ENCODE assay signal across 9 mouse cellular contexts in the genomic region with DNA sequence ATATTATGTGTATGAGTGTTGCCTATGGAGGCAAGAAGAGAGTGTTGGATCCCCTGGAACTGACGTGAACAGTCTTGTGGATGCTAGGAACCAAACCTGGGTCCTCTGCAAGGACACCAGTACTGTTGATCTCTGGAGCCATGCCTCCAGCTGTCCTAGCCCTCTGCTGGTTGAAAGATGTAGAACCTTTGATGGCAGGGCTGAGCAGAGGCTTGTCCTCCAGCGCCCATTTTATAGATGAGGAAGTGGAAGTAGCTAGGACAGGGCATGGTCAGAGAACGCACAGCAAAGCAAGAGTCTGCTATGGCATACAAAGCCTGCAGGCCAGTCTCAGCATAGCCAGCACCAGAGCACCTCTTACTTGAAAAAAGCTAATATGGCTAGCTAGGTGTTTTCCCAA. TPM values are rescaled to one million over a fixed set of nuclear protein-coding genes. Genes with fewer than 3 reads are reported as not detected.
DNase-seq lines count a peak whose midpoint lies in the region; ATAC-seq lines count a peak whose summit lies in the region.
"Had no signal": no experiment of that assay in that cellular context is flagged by ENCODE, and none has a peak within 500 bp of the region (broad histone marks: within the 10 kb centered on the region; RNA-seq: fewer than 3 reads in every experiment).

No protein-coding gene starts in this region.

- 72% methylated on average over 3 of the region's 3 CpGs for WGBS in embryonic facial prominence, embryonic 10.5 days
- WGBS in forebrain, embryonic 15.5 days = 69% methylated on average over 3 of the region's 3 CpGs

- no peak overlapping the region for H3K4me2 ChIP-seq in forebrain, embryonic 15.5 days (replicated peaks)
- H3K4me2 ChIP-seq: limb, embryonic 13.5 days had no signal

- no peak overlapping the region for H3K27ac ChIP-seq in embryonic facial prominence, embryonic 10.5 days (replicated peaks)
- no peak overlapping the region for H3K27ac ChIP-seq in forebrain, embryonic 15.5 days (replicated peaks)
- H3K27ac ChIP-seq: limb, embryonic 13.5 days had no signal

- DNase-seq in gastrocnemius, adult 18-20 months (ENCODE audit: low spot score) = peak; percentile 45
- DNase-seq in gastrocnemius, postnatal 25 days = no peak
- DNase-seq in embryonic facial prominence, embryonic 10.5 days (ENCODE audit: low spot score) = peak; percentile 14
- DNase-seq in lung, postnatal 25 days (ENCODE audit: low spot score) = peak; percentile 73
- DNase-seq in thymus, postnatal 4 days = peak; percentile 66
- DNase-seq in ovary, postnatal 10 days (ENCODE audit: low spot score) = no peak

- no peak overlapping the region for H3K4me3 ChIP-seq in embryonic facial prominence, embryonic 10.5 days
- no peak overlapping the region for H3K4me3 ChIP-seq in forebrain, embryonic 15.5 days
- H3K4me3 ChIP-seq: limb, embryonic 13.5 days had no signal

- H3K36me3 ChIP-seq in embryonic facial prominence, embryonic 10.5 days (replicated peaks) = peaks cover 91% of the 10 kb centered on the region
- peaks cover 21% of the 10 kb centered on the region for H3K36me3 ChIP-seq in forebrain, embryonic 15.5 days

- H3K4me1 ChIP-seq in embryonic facial prominence, embryonic 10.5 days = peaks cover 4% of the 10 kb centered on the region; the same call in 1 of the 2 replicates
- 0 out of 2 replicates have a peak, but pooled peaks cover 4% of the 10 kb centered on the region for H3K4me1 ChIP-seq in forebrain, embryonic 15.5 days

- H3K27me3 ChIP-seq in embryonic facial prominence, embryonic 10.5 days (replicated peaks; ENCODE audit: low read depth, poor library complexity, severe bottlenecking) = no peaks in the 10 kb centered on the region
- no peaks in the 10 kb centered on the region for H3K27me3 ChIP-seq in forebrain, embryonic 15.5 days
- H3K27me3 ChIP-seq: limb, embryonic 13.5 days had no signal

- no peak overlapping the region for H3K9ac ChIP-seq in forebrain, embryonic 15.5 days (replicated peaks)
- H3K9ac ChIP-seq: limb, embryonic 13.5 days had no signal

- no peaks in the 10 kb centered on the region for H3K9me3 ChIP-seq in embryonic facial prominence, embryonic 10.5 days
- H3K9me3 ChIP-seq in forebrain, embryonic 15.5 days = no peaks in the 10 kb centered on the region
- H3K9me3 ChIP-seq: limb, embryonic 13.5 days had no signal

- ATAC-seq in CD4-positive, CD25-positive, alpha-beta regulatory T cell, adult 4 months = peak; percentile 79
- ATAC-seq in forebrain, embryonic 15.5 days (replicated peaks) = no peak

RNA-seq across cellular contexts. Expression of a gene that starts 33.9 kb away (rescaled TPM):
- 10 to 100 TPM; 91.6 to 96.4 TPM for total RNA-seq in gastrocnemius, adult 18-20 months (2021)
- total RNA-seq in gastrocnemius, postnatal 25 days (2021) = 10 to 100 TPM; 78.9 to 87.0 TPM
- 10 to 100 TPM; 17.8 to 18.7 TPM for polyA plus RNA-seq in CD4-positive, CD25-positive, alpha-beta regulatory T cell, adult 4 months (2017; shearing (Covaris generic))
- 8.0 and 8.9 TPM in 2 replicates for polyA plus RNA-seq in embryonic facial prominence, embryonic 10.5 days (2016; fragmentation: Nextera tagmentation; extraction: Ambion mirVana)
- 8.2 and 8.3 TPM in 2 replicates for polyA plus RNA-seq in forebrain, embryonic 15.5 days (2015; fragmentation: Nextera tagmentation; extraction: Ambion mirVana)

RNA-seq across cellular contexts. Expression of a gene that starts 35.9 kb away (rescaled TPM):
- under 1 TPM; 0.27 to 0.69 TPM for total RNA-seq in gastrocnemius, adult 18-20 months (2021)
- under 1 TPM; 0.23 to 0.35 TPM for total RNA-seq in gastrocnemius, postnatal 25 days (2021)
- polyA plus RNA-seq in CD4-positive, CD25-positive, alpha-beta regulatory T cell, adult 4 months (2017; shearing (Covaris generic)) = 10 to 100 TPM; 13.6 to 17.0 TPM
- 11.4 and 12.6 TPM in 2 replicates for polyA plus RNA-seq in embryonic facial prominence, embryonic 10.5 days (2016; fragmentation: Nextera tagmentation; extraction: Ambion mirVana)
- 17.6 and 17.8 TPM in 2 replicates for polyA plus RNA-seq in forebrain, embryonic 15.5 days (2015; fragmentation: Nextera tagmentation; extraction: Ambion mirVana)

RNA-seq across cellular contexts. Expression of a gene that starts 36.1 kb away (rescaled TPM):
- 10 to 100 TPM; 43.7 to 48.5 TPM for total RNA-seq in gastrocnemius, adult 18-20 months (2021)
- 10 to 100 TPM; 38.2 to 39.6 TPM for total RNA-seq in gastrocnemius, postnatal 25 days (2021)
- 100 to 1,000 TPM; 193 to 203 TPM for polyA plus RNA-seq in CD4-positive, CD25-positive, alpha-beta regulatory T cell, adult 4 months (2017; shearing (Covaris generic))
- 194 and 197 TPM in 2 replicates for polyA plus RNA-seq in embryonic facial prominence, embryonic 10.5 days (2016; fragmentation: Nextera tagmentation; extraction: Ambion mirVana)
- polyA plus RNA-seq in forebrain, embryonic 15.5 days (2015; fragmentation: Nextera tagmentation; extraction: Ambion mirVana) = 252 and 266 TPM in 2 replicates

RNA-seq across cellular contexts. Expression of a gene that starts 53.6 kb away (rescaled TPM):
- 10 to 100 TPM; 32.8 to 35.3 TPM for total RNA-seq in gastrocnemius, adult 18-20 months (2021)
- total RNA-seq in gastrocnemius, postnatal 25 days (2021) = 10 to 100 TPM; 20.4 to 21.4 TPM
- polyA plus RNA-seq in CD4-positive, CD25-positive, alpha-beta regulatory T cell, adult 4 months (2017; shearing (Covaris generic)) = 10 to 100 TPM; 56.9 to 67.7 TPM
- polyA plus RNA-seq in embryonic facial prominence, embryonic 10.5 days (2016; fragmentation: Nextera tagmentation; extraction: Ambion mirVana) = 89.8 and 94.6 TPM in 2 replicates
- polyA plus RNA-seq in forebrain, embryonic 15.5 days (2015; fragmentation: Nextera tagmentation; extraction: Ambion mirVana) = 47.7 and 52.4 TPM in 2 replicates

RNA-seq across cellular contexts. Expression of a gene that starts 53.8 kb away (rescaled TPM):
- 1 to 10 TPM; 1.3 to 2.0 TPM for total RNA-seq in gastrocnemius, adult 18-20 months (2021)
- total RNA-seq in gastrocnemius, postnatal 25 days (2021) = 1 to 10 TPM; 1.9 to 2.2 TPM
- polyA plus RNA-seq in CD4-positive, CD25-positive, alpha-beta regulatory T cell, adult 4 months (2017; shearing (Covaris generic)) = 1 to 10 TPM; 1.1 to 2.0 TPM
- 4.8 and 5.5 TPM in 2 replicates for polyA plus RNA-seq in embryonic facial prominence, embryonic 10.5 days (2016; fragmentation: Nextera tagmentation; extraction: Ambion mirVana)
- polyA plus RNA-seq in forebrain, embryonic 15.5 days (2015; fragmentation: Nextera tagmentation; extraction: Ambion mirVana) = 4.2 and 4.5 TPM in 2 replicates

Comparison
In these comparisons a context has a peak if more than half of its experiments do, and no peak if none do; other contexts are left out.
1. DNase-seq: peak in gastrocnemius, adult 18-20 months (single experiment), embryonic facial prominence, embryonic 10.5 days (single experiment), lung, postnatal 25 days (single experiment) and thymus, postnatal 4 days (single experiment); none in gastrocnemius, postnatal 25 days (single experiment) and ovary, postnatal 10 days (single experiment).